Mouse (Mus musculus) hindbrain, embryonic 16.5 days (tissue): ENCODE results near the gene Scn1b. TPM values are rescaled to one million over a fixed set of nuclear protein-coding genes. Genes with fewer than 3 reads are reported as not detected.

ENCODE experiments used
- ATAC-seq: fragments of 200-750 bp; cut with Nextera tagmentation; 2 replicates; pipeline ENCODE4 v1.8.0; 2017; ENCODE audit warnings: moderate TSS enrichment, moderate library complexity
- H3K27ac ChIP-seq: fragments of 300-500 bp; sonication (generic); 2 replicates; pipeline ENCODE4 v1.5.1; 2014; ENCODE audit warnings: low read depth, mild to moderate bottlenecking, control low read depth, low read length, moderate library complexity
- H3K27me3 ChIP-seq: fragments of 300-500 bp; sonication (generic); replicated peaks from 2 replicates; pipeline ENCODE4 v1.6.1; 2014; ENCODE audit warnings: low read length; ENCODE audit not compliant: control insufficient read depth, insufficient read depth
- H3K36me3 ChIP-seq: fragments of 300-500 bp; sonication (generic); 2 replicates; pipeline ENCODE4 v1.6.1; 2014; ENCODE audit warnings: mild to moderate bottlenecking, low read length, moderate library complexity, mixed read lengths; ENCODE audit not compliant: control insufficient read depth, insufficient read depth
- H3K4me1 ChIP-seq: fragments of 300-500 bp; sonication (generic); 2 replicates; pipeline ENCODE4 v1.6.1; 2014; ENCODE audit warnings: low read depth, low read length; ENCODE audit not compliant: control insufficient read depth, insufficient read depth
- H3K4me2 ChIP-seq: fragments of 300-500 bp; sonication (generic); 2 replicates; pipeline ENCODE4 v1.6.1; 2014; ENCODE audit warnings: mild to moderate bottlenecking, low read length, control low read depth, moderate library complexity
- H3K4me3 ChIP-seq: fragments of 300-500 bp; sonication (generic); 2 replicates; pipeline ENCODE4 v1.5.1; 2014; ENCODE audit warnings: mild to moderate bottlenecking, low read length, control low read depth, moderate library complexity
- H3K9ac ChIP-seq: fragments of 300-500 bp; sonication (generic); 2 replicates; pipeline ENCODE4 v1.6.1; 2014; ENCODE audit warnings: low read depth, mild to moderate bottlenecking, control low read depth, low read length, moderate library complexity
- H3K9me3 ChIP-seq: fragments of 300-500 bp; sonication (generic); 2 replicates; pipeline ENCODE4 v1.6.1; 2014; ENCODE audit warnings: mild to moderate bottlenecking, low read length, moderate library complexity; ENCODE audit not compliant: control insufficient read depth
- WGBS: fragments of 180-500 bp; shearing (Covaris S2); extraction: QIAGEN DNeasy Blood & Tissue Kit; methylation state at CpG from one replicate; pipeline ENCODE4 v1.1.7; 2014; 5-methylcytosine and 5-hydroxymethylcytosine counted together
- polyA plus RNA-seq: library from polyadenylated mRNA; unstranded; fragments of >200 nt; fragmentation: Nextera tagmentation; extraction: Ambion mirVana; gene quantifications from 2 replicates; pipeline ENCODE4 v1.2.1, GENCODE M21; 2015

Scn1b gene
- polyA plus RNA-seq, 1 experiment from 2014 or later, result 19.0 TPM

GRCm38 (mm10) chr7:31099612-31099982 is 27.2 kb downstream of the Scn1b start:
- no peak overlapping the region for H3K9ac ChIP-seq
- no peaks in the 10 kb centered on the region for H3K9me3 ChIP-seq
- H3K4me2 ChIP-seq, result no peak overlapping the region
- H3K27ac ChIP-seq, result no peak overlapping the region
- no peaks in the 10 kb centered on the region for H3K27me3 ChIP-seq
- no peak overlapping the region for H3K4me3 ChIP-seq
- H3K4me1 ChIP-seq, result peaks cover 3% of the 10 kb centered on the region; the same call in 1 of the 2 replicates
- ATAC-seq, result no peak
- no peaks in the 10 kb centered on the region for H3K36me3 ChIP-seq
- WGBS, result 92% methylated on average over 6 of the region's 6 CpGs

- ATAC-seq, result no peak
- WGBS, result 81% methylated on average over 22 of the region's 22 CpGs
- no peak overlapping the region for H3K27ac ChIP-seq
Observed at GRCm38 (mm10) chr7:31098697-31099611, 27.8 kb downstream of the Scn1b start.

DNA sequence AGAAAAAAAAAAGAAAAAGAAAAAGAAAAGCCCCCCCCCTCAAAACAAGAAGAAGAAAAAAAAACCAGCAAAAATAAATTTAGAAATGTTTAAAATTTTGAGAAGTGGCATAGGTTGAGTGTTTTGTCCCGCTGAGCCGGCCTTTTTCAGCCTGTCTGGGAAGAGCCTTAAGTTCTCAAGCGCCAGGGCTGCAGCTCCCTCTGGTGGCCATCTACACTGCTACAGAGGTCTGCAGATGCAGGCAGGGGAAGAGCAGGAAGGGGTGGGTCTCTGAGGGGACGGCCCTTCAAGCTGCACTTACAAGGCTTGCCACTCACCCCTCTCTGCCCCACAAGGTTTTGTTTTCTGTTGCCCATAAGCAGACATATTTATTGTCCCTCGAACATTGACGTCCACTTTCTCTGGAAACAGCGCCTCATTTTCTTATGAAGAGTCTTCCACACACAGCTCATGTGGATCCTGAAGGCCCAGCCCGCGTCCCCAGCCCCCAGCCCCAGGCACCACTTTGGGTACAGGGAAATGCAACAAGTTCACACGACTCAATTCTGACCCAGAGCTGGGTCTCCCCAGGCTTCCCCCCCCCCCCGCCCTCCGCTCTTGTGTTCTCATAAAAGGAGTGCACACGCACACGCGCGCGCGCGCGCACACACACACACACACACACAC is 29.1 kb downstream of the Scn1b start:
- H3K9ac ChIP-seq, result peak overlapping the region; percentile 25; the same call in 1 of the 2 replicates
- WGBS, result 42% methylated on average over 19 of the region's 20 CpGs
- no peaks in the 10 kb centered on the region for H3K9me3 ChIP-seq
- H3K27ac ChIP-seq, result no peak overlapping the region
- peak overlapping the region; percentile 52 for H3K4me2 ChIP-seq
- peak overlapping the region; percentile 17 for H3K4me3 ChIP-seq
- peak; percentile 95 for ATAC-seq
- H3K36me3 ChIP-seq, result no peaks in the 10 kb centered on the region
- H3K4me1 ChIP-seq, result peaks cover 3% of the 10 kb centered on the region; the same call in 1 of the 2 replicates
- H3K27me3 ChIP-seq, result no peaks in the 10 kb centered on the region

More at GRCm38 (mm10) chr7:31098697-31099611, 27.8 kb downstream of the Scn1b start:
- H3K4me3 ChIP-seq, result no peak overlapping the region
- no peaks in the 10 kb centered on the region for H3K36me3 ChIP-seq
- peaks cover 3% of the 10 kb centered on the region; the same call in 1 of the 2 replicates for H3K4me1 ChIP-seq
- no peak overlapping the region for H3K4me2 ChIP-seq
- H3K9me3 ChIP-seq, result no peaks in the 10 kb centered on the region
- no peak overlapping the region for H3K9ac ChIP-seq
- H3K27me3 ChIP-seq, result no peaks in the 10 kb centered on the region

DNA sequence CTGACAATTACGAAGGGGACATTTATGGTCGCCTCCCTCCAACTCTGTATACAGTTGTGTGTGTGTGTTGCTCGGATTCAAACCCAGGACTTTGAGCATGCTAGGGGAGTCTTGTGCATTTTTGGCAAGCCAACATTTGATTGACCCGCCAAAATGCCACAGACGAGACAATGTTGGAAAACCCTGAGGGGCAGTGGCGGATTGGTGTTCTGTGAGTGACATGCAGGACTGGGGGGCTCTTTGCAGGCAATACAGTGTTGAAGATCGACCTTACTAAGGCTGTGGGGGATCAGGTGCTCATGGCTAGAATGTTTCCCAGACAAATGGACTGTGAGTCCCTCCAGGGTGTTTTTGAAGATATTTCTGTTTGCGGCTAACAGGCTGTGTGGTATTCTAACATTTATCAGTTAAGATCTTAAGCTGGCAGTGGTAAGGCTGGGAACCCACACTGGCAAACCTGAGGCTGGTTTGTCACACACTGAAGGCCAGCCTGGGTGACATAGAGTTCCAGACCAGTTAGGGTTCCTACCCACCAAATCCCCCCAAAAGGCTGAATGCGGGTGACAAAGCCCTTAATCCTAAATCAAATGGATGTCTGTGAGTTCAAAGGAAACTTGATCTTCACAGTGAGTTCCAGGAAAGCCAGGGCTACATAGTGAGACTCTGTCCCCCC is 29.8 kb downstream of the Scn1b start:
- 74% methylated on average over 9 of the region's 9 CpGs for WGBS
- Histone ChIP-seq H3K4me3 (no peak overlapping the region), H3K9me3 (no peaks in the 10 kb centered on the region), H3K27me3 (no peaks in the 10 kb centered on the region), H3K36me3 (no peaks in the 10 kb centered on the region), H3K9ac (no peak overlapping the region), H3K4me2 (no peak overlapping the region), H3K27ac (no peak overlapping the region), H3K4me1 (peaks cover 3% of the 10 kb centered on the region; the same call in 1 of the 2 replicates)
- no peak for ATAC-seq

- H3K9me3 ChIP-seq, result no peaks in the 10 kb centered on the region
- H3K9ac ChIP-seq, result no peak overlapping the region
- WGBS, result 28% methylated on average over 11 of the region's 12 CpGs
- H3K4me1 ChIP-seq, result peaks cover 3% of the 10 kb centered on the region; the same call in 1 of the 2 replicates
- H3K4me2 ChIP-seq, result no peak overlapping the region
- ATAC-seq, result no peak
- H3K27ac ChIP-seq, result no peak overlapping the region
- H3K36me3 ChIP-seq, result no peaks in the 10 kb centered on the region
- H3K4me3 ChIP-seq, result no peak overlapping the region
- no peaks in the 10 kb centered on the region for H3K27me3 ChIP-seq
Observed at GRCm38 (mm10) chr7:31094774-31095501, 31.9 kb downstream of the Scn1b start.

DNA sequence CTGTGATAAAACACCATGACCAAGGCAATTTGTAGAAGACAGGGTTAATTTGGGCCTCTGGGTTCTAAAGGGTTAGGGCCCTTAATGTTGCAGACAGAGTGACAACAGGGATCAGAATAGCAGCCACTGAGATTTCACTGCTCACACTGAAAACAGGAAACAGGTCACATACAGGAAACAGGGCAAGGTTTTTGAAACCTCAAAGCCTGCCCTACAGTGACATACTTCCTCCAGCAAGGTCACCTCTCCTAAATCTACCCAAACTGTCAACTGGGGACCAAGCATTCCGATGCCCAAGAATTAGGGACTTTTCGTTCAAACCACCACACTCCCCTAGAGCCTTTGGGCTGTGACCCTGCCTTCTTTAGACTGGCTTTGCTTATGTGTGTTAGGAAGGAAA is 37.1 kb downstream of the Scn1b start:
- Histone ChIP-seq H3K4me2 (no peak overlapping the region), H3K27ac (no peak overlapping the region), H3K27me3 (no peaks in the 10 kb centered on the region), H3K36me3 (no peaks in the 10 kb centered on the region), H3K9ac (no peak overlapping the region), H3K4me3 (no peak overlapping the region), H3K4me1 (peaks cover 3% of the 10 kb centered on the region; the same call in 1 of the 2 replicates), H3K9me3 (no peaks in the 10 kb centered on the region)
- ATAC-seq, result no peak
- WGBS, result 87% methylated on average over 2 of the region's 2 CpGs

- H3K9me3 ChIP-seq, result no peaks in the 10 kb centered on the region
- H3K27ac ChIP-seq, result no peak overlapping the region
- no peak overlapping the region for H3K9ac ChIP-seq
- H3K36me3 ChIP-seq, result no peaks in the 10 kb centered on the region
- peaks cover 4% of the 10 kb centered on the region; the same call in 1 of the 2 replicates for H3K4me1 ChIP-seq
- no peak overlapping the region for H3K4me3 ChIP-seq
- WGBS, result 71% methylated on average over 3 of the region's 3 CpGs
- H3K27me3 ChIP-seq, result no peaks in the 10 kb centered on the region
- no peak overlapping the region for H3K4me2 ChIP-seq
- no peak for ATAC-seq
Observed at GRCm38 (mm10) chr7:31088206-31088605, 38.6 kb downstream of the Scn1b start.

- no peak for ATAC-seq
- Histone ChIP-seq H3K36me3 (no peaks in the 10 kb centered on the region), H3K27me3 (no peaks in the 10 kb centered on the region), H3K9me3 (no peaks in the 10 kb centered on the region), H3K4me1 (peaks cover 4% of the 10 kb centered on the region), H3K9ac (no peak overlapping the region), H3K4me3 (no peak overlapping the region), H3K27ac (no peak overlapping the region), H3K4me2 (no peak overlapping the region)
- WGBS, result 75% methylated on average over 2 of the region's 2 CpGs
Observed at GRCm38 (mm10) chr7:31087262-31087661, 39.5 kb downstream of the Scn1b start.
